Mouse (Mus musculus): Measurements from ENCODE around the gene Jade1. TPM values are rescaled to one million over a fixed set of nuclear protein-coding genes. Genes with fewer than 3 reads are reported as not detected.

Gene Jade1
- polyA plus RNA-seq, 1 experiment from 2014 or later, result 13.2 TPM

DNA sequence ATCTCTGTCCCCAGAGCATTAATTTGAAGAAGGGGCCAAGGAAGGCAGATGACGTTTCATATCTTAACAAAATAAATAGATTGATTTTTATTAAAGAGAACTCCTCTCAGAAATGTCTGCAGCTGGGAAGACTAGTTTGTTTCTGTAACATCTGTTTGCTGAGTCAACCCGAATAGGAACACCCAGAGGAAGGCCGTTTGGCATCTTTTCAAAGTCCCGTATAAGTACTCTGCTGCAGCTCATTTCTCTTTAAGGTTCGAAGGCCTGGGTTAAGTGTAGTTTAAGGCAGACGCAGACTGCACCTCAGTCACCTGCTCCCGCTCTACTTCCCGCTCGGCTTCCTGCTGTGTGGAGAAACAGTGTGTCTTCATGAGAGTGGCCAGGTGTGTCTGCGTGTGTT lies 47.4 kb downstream of the Jade1 start:
- Histone ChIP-seq H3K27ac (no peak overlapping the region), H3K9ac (no peak overlapping the region), H3K36me3 (peaks cover 31% of the 10 kb centered on the region), H3K4me3 (no peak overlapping the region), H3K9me3 (no peaks in the 10 kb centered on the region), H3K4me1 (peaks cover 16% of the 10 kb centered on the region; the same call in 1 of the 2 replicates), H3K27me3 (no peaks in the 10 kb centered on the region), H3K4me2 (replicated peaks) (no peak overlapping the region)
- ATAC-seq (ENCODE audit: insufficient number of reproducible peaks, insufficient read depth, low FRiP score, low TSS enrichment), result no peak
- WGBS, result 62% methylated on average over 10 of the region's 10 CpGs

DNA sequence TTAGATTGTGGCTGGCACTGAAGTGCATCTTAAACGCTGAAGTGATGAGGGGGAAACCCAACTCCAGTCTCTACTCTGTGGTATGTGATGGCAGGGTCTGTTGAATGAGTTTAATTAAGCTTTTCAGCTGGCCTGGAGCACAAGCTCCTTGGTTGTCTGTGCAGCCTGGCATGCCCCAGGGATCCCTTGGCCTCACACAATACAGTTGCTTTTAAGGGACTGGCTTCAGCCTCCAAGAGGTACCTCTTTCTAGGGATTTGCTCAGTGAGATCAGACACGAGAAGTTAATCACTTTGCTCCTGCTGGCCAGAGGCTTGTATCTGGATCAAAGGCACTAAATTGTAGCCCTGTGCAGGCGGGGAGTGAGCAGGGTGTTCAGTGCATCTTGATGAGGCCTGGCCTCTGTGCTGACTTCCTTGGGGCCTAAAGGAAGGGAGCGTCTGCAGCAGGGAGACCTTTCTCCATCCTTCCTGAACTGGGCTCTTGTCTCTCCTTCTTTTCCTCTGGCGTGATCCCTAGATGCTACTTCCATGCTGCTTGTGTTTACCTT lies 48.0 kb downstream of the Jade1 start:
- Histone ChIP-seq H3K27me3 (no peaks in the 10 kb centered on the region), H3K9me3 (no peaks in the 10 kb centered on the region), H3K36me3 (peaks cover 31% of the 10 kb centered on the region), H3K4me3 (no peak overlapping the region), H3K4me1 (peaks cover 16% of the 10 kb centered on the region; the same call in 1 of the 2 replicates), H3K4me2 (replicated peaks) (no peak overlapping the region), H3K9ac (no peak overlapping the region), H3K27ac (no peak overlapping the region)
- 24% methylated on average over 5 of the region's 5 CpGs for WGBS
- ATAC-seq (ENCODE audit: insufficient number of reproducible peaks, insufficient read depth, low FRiP score, low TSS enrichment), result no peak

DNA sequence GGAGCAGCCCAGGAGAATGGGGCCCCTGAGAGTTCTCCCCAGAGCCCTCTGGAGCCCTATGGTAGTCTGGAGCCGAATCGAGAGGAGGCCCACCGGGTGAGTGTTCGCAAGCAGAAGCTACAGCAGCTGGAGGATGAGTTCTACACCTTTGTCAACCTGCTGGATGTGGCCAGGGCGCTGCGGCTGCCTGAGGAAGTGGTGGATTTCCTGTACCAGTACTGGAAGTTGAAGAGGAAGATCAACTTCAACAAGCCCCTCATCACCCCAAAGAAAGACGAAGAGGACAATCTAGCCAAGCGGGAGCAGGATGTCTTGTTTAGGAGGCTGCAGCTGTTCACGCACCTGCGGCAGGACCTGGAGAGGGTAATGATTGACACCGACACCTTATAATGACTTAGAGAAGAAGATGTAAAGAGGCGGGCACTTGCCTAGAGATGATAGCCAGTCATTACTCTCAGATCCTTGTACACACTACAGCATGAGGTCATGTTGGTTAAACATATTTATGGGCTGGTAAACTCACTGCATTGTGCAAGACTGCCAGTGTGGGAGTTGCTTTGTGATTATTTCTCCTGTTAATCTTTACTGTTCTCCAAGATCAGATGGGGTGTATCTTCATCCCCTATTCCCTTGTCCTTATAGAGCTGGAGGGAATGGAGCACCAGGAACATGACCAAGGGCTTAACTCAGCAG lies 49.2 kb downstream of the Jade1 start:
- 93% methylated on average over 12 of the region's 12 CpGs for WGBS
- H3K4me3 ChIP-seq, result no peak overlapping the region
- H3K4me1 ChIP-seq, result peaks cover 16% of the 10 kb centered on the region; the same call in 1 of the 2 replicates

DNA sequence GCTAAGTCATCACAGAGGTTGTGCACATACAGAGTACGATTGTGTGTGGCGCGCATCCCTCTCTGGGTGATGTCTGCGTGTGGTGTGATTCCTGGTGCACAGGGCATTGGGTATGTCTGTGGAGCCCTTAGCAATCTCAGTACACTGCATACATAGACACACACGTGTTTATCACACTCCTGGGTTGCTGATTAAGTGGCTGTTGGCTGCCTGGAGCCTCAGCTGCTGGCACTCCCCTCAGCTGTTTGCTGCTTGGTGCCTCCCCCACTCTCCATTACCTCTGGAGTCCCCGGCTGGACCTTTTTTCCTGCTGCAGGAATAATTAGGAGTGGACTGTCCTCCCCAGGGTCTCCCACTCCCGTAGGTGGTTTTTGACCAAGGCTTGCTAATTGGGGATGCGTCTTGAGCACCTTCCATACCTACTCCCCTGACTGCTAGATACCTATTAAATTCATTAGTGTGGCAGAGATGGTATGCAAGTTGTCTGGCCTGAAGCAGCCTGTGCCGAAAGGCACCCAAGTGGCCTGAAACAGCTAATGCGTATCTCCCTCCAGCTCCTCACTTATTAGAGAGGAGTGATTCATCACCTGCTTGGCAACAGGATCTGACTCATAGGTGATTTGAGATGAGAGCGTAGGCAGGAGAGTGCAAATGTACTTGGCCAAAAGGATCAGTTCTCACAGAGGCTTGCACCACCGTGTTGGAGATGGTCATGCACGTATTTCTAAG lies 50.2 kb downstream of the Jade1 start:
- no peaks in the 10 kb centered on the region for H3K27me3 ChIP-seq
- no peak overlapping the region for H3K4me3 ChIP-seq
- ATAC-seq (ENCODE audit: insufficient number of reproducible peaks, insufficient read depth, low FRiP score, low TSS enrichment), result 0 out of 2 replicates have a peak, but pooled peaks have one; percentile 25
- no peak overlapping the region for H3K27ac ChIP-seq
- H3K9ac ChIP-seq, result no peak overlapping the region
- H3K9me3 ChIP-seq, result no peaks in the 10 kb centered on the region
- peaks cover 26% of the 10 kb centered on the region for H3K36me3 ChIP-seq
- WGBS, result 86% methylated on average over 13 of the region's 13 CpGs
- H3K4me2 ChIP-seq (replicated peaks), result no peak overlapping the region
- peaks cover 16% of the 10 kb centered on the region; the same call in 1 of the 2 replicates for H3K4me1 ChIP-seq

More for the DNA sequence above, 49.2 kb downstream of the Jade1 start:
- H3K27me3 ChIP-seq, result no peaks in the 10 kb centered on the region
- no peak for ATAC-seq (ENCODE audit: insufficient number of reproducible peaks, insufficient read depth, low FRiP score, low TSS enrichment)
- peaks cover 22% of the 10 kb centered on the region for H3K36me3 ChIP-seq
- H3K27ac ChIP-seq, result no peak overlapping the region
- H3K9me3 ChIP-seq, result no peaks in the 10 kb centered on the region
- no peak overlapping the region for H3K4me2 ChIP-seq (replicated peaks)
- no peak overlapping the region for H3K9ac ChIP-seq

DNA sequence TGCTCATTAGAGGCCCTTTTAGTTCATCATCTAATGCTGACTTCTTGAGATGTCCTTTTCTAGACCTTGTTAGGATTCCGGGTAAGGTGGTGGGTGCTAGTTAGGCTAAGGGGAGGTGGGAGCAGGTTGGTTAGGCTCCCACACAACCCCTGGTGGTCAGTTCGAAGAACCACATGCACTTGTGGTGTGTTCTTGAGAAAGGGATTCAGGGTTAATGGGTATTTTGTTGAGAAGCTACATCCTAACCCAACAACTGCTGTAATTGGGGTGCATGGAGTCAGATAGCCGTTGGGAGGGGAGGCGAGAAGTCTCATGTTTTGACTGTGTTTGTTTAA lies 50.8 kb downstream of the Jade1 start:
- H3K36me3 ChIP-seq, result peaks cover 29% of the 10 kb centered on the region
- no peaks in the 10 kb centered on the region for H3K9me3 ChIP-seq
- H3K4me1 ChIP-seq, result peaks cover 16% of the 10 kb centered on the region; the same call in 1 of the 2 replicates
- no peak overlapping the region for H3K4me3 ChIP-seq
- no peaks in the 10 kb centered on the region for H3K27me3 ChIP-seq
- H3K27ac ChIP-seq, result no peak overlapping the region
- H3K9ac ChIP-seq, result no peak overlapping the region
- no peak for ATAC-seq (ENCODE audit: insufficient number of reproducible peaks, insufficient read depth, low FRiP score, low TSS enrichment)
- H3K4me2 ChIP-seq (replicated peaks), result no peak overlapping the region
- 87% methylated on average over 4 of the region's 4 CpGs for WGBS

DNA sequence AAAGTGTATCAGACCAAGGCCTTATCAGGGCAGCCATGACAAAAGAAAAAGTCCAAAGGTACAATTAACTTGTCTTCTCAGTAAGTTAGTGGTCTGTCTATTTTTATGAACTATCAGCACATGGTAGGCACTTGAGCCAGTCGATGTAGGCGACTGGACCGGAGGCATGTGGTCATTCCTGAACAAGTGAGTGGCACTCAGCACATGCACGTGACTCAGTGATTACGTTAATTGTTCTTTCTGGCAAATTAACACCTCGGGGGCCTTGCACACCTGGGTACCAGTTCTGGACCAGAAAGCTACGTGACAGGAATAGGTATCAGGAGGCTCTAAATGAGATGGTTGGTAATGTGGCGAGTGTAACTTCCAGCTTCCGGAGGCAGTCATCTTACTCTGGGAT lies 51.5 kb downstream of the Jade1 start:
- Histone ChIP-seq H3K4me3 (no peak overlapping the region), H3K36me3 (peaks cover 33% of the 10 kb centered on the region), H3K9ac (no peak overlapping the region), H3K4me1 (peaks cover 16% of the 10 kb centered on the region; the same call in 1 of the 2 replicates), H3K27ac (no peak overlapping the region), H3K9me3 (no peaks in the 10 kb centered on the region), H3K4me2 (replicated peaks) (no peak overlapping the region), H3K27me3 (no peaks in the 10 kb centered on the region)
- no peak for ATAC-seq (ENCODE audit: insufficient number of reproducible peaks, insufficient read depth, low FRiP score, low TSS enrichment)
- 86% methylated on average over 9 of the region's 9 CpGs for WGBS

DNA sequence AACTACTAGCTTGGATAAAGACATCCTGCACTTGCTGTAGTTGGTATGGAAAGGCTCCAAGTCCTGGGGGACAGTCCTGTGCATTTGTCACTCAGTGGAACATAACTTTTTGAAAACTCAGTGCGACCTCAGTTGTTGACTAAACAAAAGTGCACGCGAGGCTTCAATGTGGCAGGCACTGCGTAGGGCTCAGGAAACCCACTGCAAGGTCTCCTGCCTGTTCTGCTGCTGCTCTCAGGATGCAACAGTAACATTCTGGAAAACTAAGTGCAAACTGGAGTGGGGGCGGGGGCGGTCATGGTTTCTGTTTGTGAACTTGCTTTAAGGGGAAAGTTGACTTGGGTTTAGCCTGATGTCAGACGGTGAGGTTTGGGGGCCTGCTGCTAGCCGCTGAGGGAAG lies 51.9 kb downstream of the Jade1 start:
- Histone ChIP-seq H3K9ac (no peak overlapping the region), H3K27me3 (no peaks in the 10 kb centered on the region), H3K9me3 (no peaks in the 10 kb centered on the region), H3K4me2 (replicated peaks) (no peak overlapping the region), H3K36me3 (peaks cover 36% of the 10 kb centered on the region), H3K27ac (no peak overlapping the region), H3K4me3 (no peak overlapping the region), H3K4me1 (peaks cover 16% of the 10 kb centered on the region; the same call in 1 of the 2 replicates)
- ATAC-seq (ENCODE audit: insufficient number of reproducible peaks, insufficient read depth, low FRiP score, low TSS enrichment), result no peak
- WGBS, result 91% methylated on average over 8 of the region's 8 CpGs

DNA sequence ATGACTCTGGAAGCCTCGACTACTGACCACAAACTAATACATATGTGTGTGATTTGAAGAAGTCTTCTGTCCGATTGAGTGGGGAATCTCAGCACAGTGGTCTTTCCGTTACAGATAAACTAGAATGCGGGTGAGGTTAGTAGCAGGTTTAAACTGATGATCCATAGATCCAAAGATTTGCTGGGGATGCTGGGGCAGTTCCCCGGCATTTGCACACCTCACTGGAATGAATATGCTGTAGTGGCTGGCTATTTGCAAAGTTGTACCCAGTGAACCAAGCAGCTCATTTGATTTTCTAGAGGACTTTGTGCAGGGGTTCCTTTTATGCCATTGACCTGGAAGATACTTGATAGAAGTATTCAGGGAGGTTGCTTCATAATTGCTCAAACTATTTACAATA lies 53.5 kb downstream of the Jade1 start:
- ATAC-seq (ENCODE audit: insufficient number of reproducible peaks, insufficient read depth, low FRiP score, low TSS enrichment), result no peak
- Histone ChIP-seq H3K36me3 (peaks cover 47% of the 10 kb centered on the region), H3K27ac (no peak overlapping the region), H3K27me3 (no peaks in the 10 kb centered on the region), H3K9ac (no peak overlapping the region), H3K4me3 (no peak overlapping the region), H3K4me2 (replicated peaks) (no peak overlapping the region), H3K4me1 (peaks cover 2% of the 10 kb centered on the region; the same call in 1 of the 2 replicates), H3K9me3 (no peaks in the 10 kb centered on the region)
- 93% methylated on average over 5 of the region's 5 CpGs for WGBS

DNA sequence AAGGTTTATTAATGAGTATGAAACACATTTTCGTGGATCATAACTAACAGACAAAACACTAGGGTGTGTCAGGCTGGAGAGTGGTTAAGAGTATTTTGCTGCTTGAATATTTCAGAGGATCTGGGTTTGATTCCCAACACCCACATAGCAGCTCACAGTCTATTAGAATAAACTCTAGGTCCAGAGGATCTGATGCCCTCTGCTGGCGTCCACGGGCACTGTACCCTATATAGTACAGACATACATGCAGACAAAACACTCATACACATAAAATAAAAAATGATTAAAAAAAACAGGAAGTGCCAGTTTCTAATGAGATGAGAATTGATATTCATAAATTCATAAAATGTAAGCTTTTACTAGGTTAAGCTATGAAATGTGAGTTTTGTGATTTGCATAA lies 56.7 kb downstream of the Jade1 start:
- WGBS, result 91% methylated on average over 3 of the region's 3 CpGs
- H3K27me3 ChIP-seq, result no peaks in the 10 kb centered on the region
- H3K27ac ChIP-seq, result no peak overlapping the region
- H3K4me3 ChIP-seq, result no peak overlapping the region
- ATAC-seq (ENCODE audit: insufficient number of reproducible peaks, insufficient read depth, low FRiP score, low TSS enrichment), result no peak
- peaks cover 36% of the 10 kb centered on the region for H3K36me3 ChIP-seq
- no peak overlapping the region for H3K9ac ChIP-seq
- H3K4me2 ChIP-seq (replicated peaks), result no peak overlapping the region
- H3K9me3 ChIP-seq, result no peaks in the 10 kb centered on the region
- no peaks in the 10 kb centered on the region for H3K4me1 ChIP-seq

DNA sequence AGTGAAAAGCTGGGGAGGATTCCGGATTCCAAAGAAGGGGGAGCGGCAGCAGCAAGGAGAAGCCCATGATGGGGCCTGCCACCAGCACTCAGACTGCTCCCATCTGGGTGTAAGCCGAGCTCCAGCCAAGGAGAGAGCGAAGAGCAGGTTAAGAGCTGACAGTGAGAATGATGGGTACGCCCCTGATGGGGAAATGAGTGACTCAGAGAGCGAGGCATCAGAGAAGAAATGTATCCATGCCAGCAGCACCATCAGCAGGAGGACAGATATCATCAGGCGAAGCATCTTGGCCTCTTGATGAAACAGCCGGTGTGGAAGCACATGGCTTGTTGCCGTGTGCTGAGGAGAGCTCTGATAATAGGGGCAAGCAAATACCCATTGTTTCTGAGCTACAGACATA lies 58.2 kb downstream of the Jade1 start:
- no peaks in the 10 kb centered on the region for H3K27me3 ChIP-seq
- H3K27ac ChIP-seq, result no peak overlapping the region
- no peak overlapping the region for H3K4me3 ChIP-seq
- peaks cover 36% of the 10 kb centered on the region for H3K36me3 ChIP-seq
- ATAC-seq (ENCODE audit: insufficient number of reproducible peaks, insufficient read depth, low FRiP score, low TSS enrichment), result no peak
- no peak overlapping the region for H3K4me2 ChIP-seq (replicated peaks)
- no peaks in the 10 kb centered on the region for H3K4me1 ChIP-seq
- WGBS, result 94% methylated on average over 9 of the region's 9 CpGs
- H3K9me3 ChIP-seq, result no peaks in the 10 kb centered on the region
- no peak overlapping the region for H3K9ac ChIP-seq

DNA sequence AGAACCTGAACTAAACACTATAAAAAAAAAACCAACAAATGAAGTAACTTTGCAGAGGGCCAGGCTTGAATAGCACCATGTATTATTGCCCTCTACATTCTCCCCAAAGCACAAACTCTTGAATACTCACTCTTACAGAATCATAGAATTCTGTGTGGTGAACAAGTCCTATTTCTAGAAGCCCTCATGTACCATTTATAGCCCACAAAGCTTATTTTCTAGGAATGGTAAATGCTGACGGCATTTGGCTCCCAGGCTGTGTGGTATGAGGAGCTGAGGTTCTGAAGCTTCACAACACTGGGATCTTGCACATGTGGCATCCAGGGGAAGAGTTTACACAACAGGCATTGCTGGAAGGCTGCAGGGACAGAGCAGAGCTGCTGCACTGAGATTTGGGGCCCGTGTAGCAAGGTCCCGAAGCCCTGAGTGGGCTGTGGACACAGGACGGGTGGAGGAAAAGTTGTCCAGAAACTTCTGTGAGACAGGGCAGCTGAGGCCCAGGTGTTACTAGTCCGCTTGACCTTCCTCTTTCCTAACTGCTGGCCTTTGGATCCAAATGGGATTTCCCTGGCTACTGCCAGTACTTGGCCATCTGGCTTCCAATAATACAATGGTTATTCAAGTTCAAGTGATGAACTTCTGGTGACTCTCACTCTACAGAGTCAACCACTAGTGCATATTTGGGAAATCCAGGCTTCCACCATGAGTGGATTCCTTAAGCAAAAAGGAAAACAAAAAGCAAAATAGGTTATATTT lies 58.9 kb downstream of the Jade1 start:
- no peaks in the 10 kb centered on the region for H3K9me3 ChIP-seq
- 90% methylated on average over 5 of the region's 5 CpGs for WGBS
- H3K9ac ChIP-seq, result no peak overlapping the region
- no peaks in the 10 kb centered on the region for H3K4me1 ChIP-seq
- no peak for ATAC-seq (ENCODE audit: insufficient number of reproducible peaks, insufficient read depth, low FRiP score, low TSS enrichment)
- H3K4me2 ChIP-seq (replicated peaks), result no peak overlapping the region
- no peak overlapping the region for H3K27ac ChIP-seq
- H3K27me3 ChIP-seq, result no peaks in the 10 kb centered on the region
- H3K4me3 ChIP-seq, result no peak overlapping the region
- H3K36me3 ChIP-seq, result peaks cover 36% of the 10 kb centered on the region
